Mouse (Mus musculus) lung, embryonic 16.5 days (tissue): Measurements from ENCODE around the gene Scd2. TPM values are rescaled to one million over a fixed set of nuclear protein-coding genes. Genes with fewer than 3 reads are reported as not detected.
"Not testable (repeated sequence)": the region's sequence is repeated elsewhere in the genome, so short reads cannot be mapped to it uniquely, and the experiment has no call there.

Experiments
- ATAC-seq: fragments of 200-750 bp; cut with Nextera tagmentation; 2 replicates; pipeline ENCODE4 v1.8.0; 2017; ENCODE audit warnings: low read depth, mild to moderate bottlenecking, moderate library complexity
- H3K27ac ChIP-seq: fragments of 300-500 bp; sonication (generic); 2 replicates; pipeline ENCODE4 v1.5.1; 2014; ENCODE audit warnings: mild to moderate bottlenecking, control low read depth, low read length
- H3K27me3 ChIP-seq: fragments of 300-500 bp; sonication (generic); 2 replicates; pipeline ENCODE4 v1.6.1; 2014; ENCODE audit warnings: low read depth, low read length, mixed read lengths; ENCODE audit not compliant: control insufficient read depth, insufficient read depth
- H3K36me3 ChIP-seq: fragments of 300-500 bp; sonication (generic); 2 replicates; pipeline ENCODE4 v1.6.1; 2014; ENCODE audit warnings: low read length; ENCODE audit not compliant: control insufficient read depth, insufficient read depth
- H3K4me1 ChIP-seq: fragments of 300-500 bp; sonication (generic); replicated peaks from 2 replicates; pipeline ENCODE4 v1.6.1; 2014; ENCODE audit warnings: low read length, mixed read lengths; ENCODE audit not compliant: control insufficient read depth, insufficient read depth
- H3K4me2 ChIP-seq: fragments of 300-500 bp; sonication (generic); 2 replicates; pipeline ENCODE4 v1.6.1; 2014; ENCODE audit warnings: low read depth, low read length, control low read depth
- H3K4me3 ChIP-seq: fragments of 300-500 bp; sonication (generic); 2 replicates; pipeline ENCODE4 v1.5.1; 2014; ENCODE audit warnings: mild to moderate bottlenecking, low read length, control low read depth
- H3K9ac ChIP-seq: fragments of 300-500 bp; sonication (generic); 2 replicates; pipeline ENCODE4 v1.6.1; 2014; ENCODE audit warnings: low read length, control low read depth
- H3K9me3 ChIP-seq: fragments of 300-500 bp; sonication (generic); 2 replicates; pipeline ENCODE4 v1.6.1; 2016; ENCODE audit warnings: low read length; ENCODE audit not compliant: control insufficient read depth
- WGBS: fragments of 180-500 bp; shearing (Covaris S2); extraction: QIAGEN DNeasy Blood & Tissue Kit; methylation state at CpG from one replicate; pipeline ENCODE4 v1.1.7; 2014; 5-methylcytosine and 5-hydroxymethylcytosine counted together
- polyA plus RNA-seq: library from polyadenylated mRNA; unstranded; fragments of >200 nt; fragmentation: Nextera tagmentation; extraction: Ambion mirVana; gene quantifications from 2 replicates; pipeline ENCODE4 v1.2.1, GENCODE M21; 2015

The Scd2 gene
- polyA plus RNA-seq, 1 experiment from 2014 or later = 232 TPM

- WGBS = 82% methylated on average over 2 of the region's 2 CpGs
- no peak for ATAC-seq
Observed at GRCm38 (mm10) chr19:44321631-44322030, 28.2 kb downstream of the Scd2 start.

DNA sequence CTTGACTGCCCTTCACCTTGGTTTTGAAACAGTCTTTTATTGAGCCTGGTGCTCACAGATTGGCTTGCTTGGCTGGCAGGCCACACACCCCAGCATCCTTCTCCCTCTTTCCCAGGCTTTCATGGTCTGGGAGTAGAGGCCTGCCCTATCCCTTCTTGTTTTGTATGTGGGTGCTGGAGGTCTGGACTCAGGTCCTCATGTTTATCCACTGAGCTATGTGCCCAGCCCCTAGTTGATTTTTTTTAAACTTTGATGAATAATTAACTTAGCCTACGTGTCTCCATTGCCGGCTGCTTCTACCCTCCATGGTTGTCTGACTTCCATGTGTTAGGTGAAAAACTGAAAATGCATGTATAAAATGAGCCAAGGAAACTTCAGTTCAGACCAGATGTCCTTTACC, 36.1 kb downstream of the Scd2 start:
- no peak overlapping the region for H3K27ac ChIP-seq
- 70% methylated on average over 2 of the region's 2 CpGs for WGBS
- H3K4me3 ChIP-seq = no peak overlapping the region
- no peaks in the 10 kb centered on the region for H3K4me1 ChIP-seq
- no peaks in the 10 kb centered on the region for H3K9me3 ChIP-seq
- no peak for ATAC-seq
- no peaks in the 10 kb centered on the region for H3K27me3 ChIP-seq
- H3K4me2 ChIP-seq = no peak overlapping the region
- H3K9ac ChIP-seq = no peak overlapping the region
- H3K36me3 ChIP-seq = no peaks in the 10 kb centered on the region

More at GRCm38 (mm10) chr19:44321631-44322030, 28.2 kb downstream of the Scd2 start:
- no peak overlapping the region for H3K4me2 ChIP-seq
- no peaks in the 10 kb centered on the region for H3K36me3 ChIP-seq
- H3K9me3 ChIP-seq = peaks cover 4% of the 10 kb centered on the region; the same call in 1 of the 2 replicates
- no peaks in the 10 kb centered on the region for H3K27me3 ChIP-seq
- no peak overlapping the region for H3K4me3 ChIP-seq
- H3K9ac ChIP-seq = no peak overlapping the region
- H3K27ac ChIP-seq = no peak overlapping the region
- no peaks in the 10 kb centered on the region for H3K4me1 ChIP-seq

DNA sequence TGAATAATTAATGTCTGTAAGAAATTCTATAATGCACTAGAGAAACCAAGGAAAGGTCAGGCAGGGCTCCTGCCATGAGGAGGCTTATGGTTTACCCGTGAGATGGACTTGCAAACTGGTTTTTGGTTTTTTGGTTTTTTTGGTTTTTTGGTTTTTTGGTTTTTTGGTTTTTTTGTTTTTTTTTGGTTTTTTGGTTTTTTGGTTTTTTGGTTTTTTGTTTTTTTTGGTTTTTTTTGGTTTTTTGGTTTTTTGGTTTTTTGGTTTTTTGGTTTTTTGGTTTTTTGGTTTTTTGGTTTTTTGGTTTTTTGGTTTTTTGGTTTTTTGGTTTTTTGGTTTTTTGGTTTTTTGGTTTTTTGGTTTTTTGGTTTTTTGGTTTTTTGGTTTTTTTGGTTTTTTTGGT, 37.7 kb downstream of the Scd2 start:
- not testable (repeated sequence) for H3K4me1 ChIP-seq, ATAC-seq, H3K4me2 ChIP-seq, H3K9me3 ChIP-seq, H3K27me3 ChIP-seq, H3K27ac ChIP-seq, H3K4me3 ChIP-seq, H3K36me3 ChIP-seq, H3K9ac ChIP-seq
- WGBS = 79% methylated on average over 1 of the region's 1 CpGs

- Histone ChIP-seq H3K27ac (no peak overlapping the region), H3K9me3 (no peaks in the 10 kb centered on the region), H3K4me3 (no peak overlapping the region), H3K4me1 (no peaks in the 10 kb centered on the region), H3K27me3 (no peaks in the 10 kb centered on the region), H3K36me3 (no peaks in the 10 kb centered on the region), H3K4me2 (no peak overlapping the region), H3K9ac (no peak overlapping the region)
- 67% methylated on average over 5 of the region's 5 CpGs for WGBS
- no peak for ATAC-seq
Observed at GRCm38 (mm10) chr19:44331911-44332310, 38.4 kb downstream of the Scd2 start.

DNA sequence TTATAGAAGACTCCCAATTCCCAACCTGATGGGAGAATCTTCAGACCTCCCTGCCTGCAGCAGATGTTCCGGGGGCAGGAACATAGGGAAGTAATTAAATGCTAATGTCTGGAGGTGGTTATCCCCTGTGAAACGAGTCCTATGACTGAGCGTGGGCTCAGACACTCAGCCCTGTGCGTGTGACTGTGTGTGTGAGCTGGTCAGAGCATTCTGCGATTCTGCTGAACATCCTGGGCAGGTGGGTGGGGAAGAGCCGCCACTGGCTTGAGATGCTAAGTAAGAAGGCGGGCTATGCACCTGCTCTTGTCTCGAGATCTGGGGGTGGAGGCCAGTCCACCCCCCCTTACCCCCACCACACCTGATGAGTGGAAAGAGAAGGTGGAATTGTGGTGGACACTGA, 38.9 kb downstream of the Scd2 start:
- no peak overlapping the region for H3K4me3 ChIP-seq
- H3K9ac ChIP-seq = no peak overlapping the region
- WGBS = 69% methylated on average over 8 of the region's 8 CpGs
- H3K27me3 ChIP-seq = no peaks in the 10 kb centered on the region
- no peaks in the 10 kb centered on the region for H3K4me1 ChIP-seq
- no peaks in the 10 kb centered on the region for H3K9me3 ChIP-seq
- H3K27ac ChIP-seq = no peak overlapping the region
- H3K36me3 ChIP-seq = no peaks in the 10 kb centered on the region
- no peak for ATAC-seq
- no peak overlapping the region for H3K4me2 ChIP-seq

- H3K4me1 ChIP-seq = no peaks in the 10 kb centered on the region
- no peak within 1 kb of the TSS for H3K27ac ChIP-seq
- H3K36me3 ChIP-seq = no peaks in the 10 kb centered on the region
- H3K9me3 ChIP-seq = no peaks in the 10 kb centered on the region
- no peaks in the 10 kb centered on the region for H3K27me3 ChIP-seq
- WGBS = 77% methylated on average over 10 of the region's 10 CpGs
- no peak within 1 kb of the TSS for H3K4me2 ChIP-seq
- no peak within 1 kb of the TSS for H3K9ac ChIP-seq
- H3K4me3 ChIP-seq = no peak within 1 kb of the TSS
- ATAC-seq = no peak
Observed at GRCm38 (mm10) chr19:44332833-44333623, 39.6 kb downstream of the Scd2 start, which contains the start of gene Scd4. Gene Scd4 (plus strand): TSS chr19:44333092.

DNA sequence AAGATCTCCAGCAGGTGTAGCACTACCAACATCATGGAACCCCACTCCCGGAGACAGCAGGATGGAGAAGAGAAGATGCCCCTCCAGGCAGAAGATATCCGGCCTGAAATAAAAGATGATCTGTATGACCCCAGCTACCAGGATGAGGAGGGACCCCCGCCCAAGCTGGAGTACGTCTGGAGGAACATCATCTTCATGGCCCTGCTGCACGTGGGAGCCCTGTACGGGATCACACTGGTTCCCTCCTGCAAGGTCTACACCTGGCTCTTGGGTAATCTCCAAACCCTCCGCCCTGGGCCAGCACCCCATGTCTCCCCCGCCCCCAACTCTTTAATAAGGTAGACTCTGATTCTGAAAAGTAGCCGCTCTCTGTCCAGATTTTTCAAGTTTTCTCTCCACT, 40.5 kb downstream of the Scd2 start:
- Histone ChIP-seq H3K27ac (no peak overlapping the region), H3K27me3 (no peaks in the 10 kb centered on the region), H3K9me3 (no peaks in the 10 kb centered on the region), H3K36me3 (no peaks in the 10 kb centered on the region), H3K4me1 (no peaks in the 10 kb centered on the region), H3K4me3 (no peak overlapping the region), H3K4me2 (no peak overlapping the region), H3K9ac (no peak overlapping the region)
- ATAC-seq = no peak
- WGBS = 83% methylated on average over 9 of the region's 9 CpGs

DNA sequence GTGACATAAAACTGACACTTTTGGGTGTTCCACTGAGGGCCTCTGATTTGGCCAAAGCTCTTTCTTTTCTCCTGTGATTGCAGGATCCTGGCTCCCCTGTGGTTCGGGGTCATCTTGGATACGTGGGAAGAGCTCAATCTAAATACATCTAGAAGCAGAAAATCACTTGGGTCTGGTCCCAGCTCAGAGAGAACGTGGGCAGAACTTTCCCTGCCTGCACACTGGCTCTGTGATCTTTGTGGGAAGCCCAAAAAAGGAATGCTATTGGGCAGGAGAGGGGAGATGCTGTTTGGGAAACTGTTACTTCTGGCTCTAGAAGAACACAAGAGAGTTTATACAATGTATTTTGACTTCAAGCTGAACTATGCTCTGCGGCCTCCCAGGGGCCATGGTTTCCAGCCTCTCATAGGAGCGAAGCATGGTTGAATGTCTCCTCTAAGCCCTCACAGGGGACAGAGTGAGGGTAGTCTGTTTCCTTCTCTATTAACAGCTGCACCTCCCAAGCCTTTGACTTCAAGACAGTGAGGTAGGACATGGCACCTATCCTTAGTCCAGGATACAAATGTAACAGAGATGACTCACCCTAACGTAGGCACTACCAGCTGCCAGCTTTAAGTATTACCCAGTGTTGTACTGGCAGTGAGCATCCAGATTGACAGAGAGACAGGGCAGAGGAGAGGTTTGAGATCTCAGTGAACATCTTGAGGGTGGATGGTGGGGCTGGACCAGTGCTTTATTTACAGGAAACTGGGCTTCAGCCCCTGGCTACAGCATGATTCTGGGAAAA, 42.6 kb downstream of the Scd2 start:
- Histone ChIP-seq H3K36me3 (no peaks in the 10 kb centered on the region), H3K9me3 (no peaks in the 10 kb centered on the region), H3K4me2 (no peak overlapping the region), H3K27me3 (no peaks in the 10 kb centered on the region), H3K9ac (no peak overlapping the region), H3K4me1 (no peaks in the 10 kb centered on the region), H3K27ac (no peak overlapping the region), H3K4me3 (no peak overlapping the region)
- no peak for ATAC-seq
- 79% methylated on average over 6 of the region's 6 CpGs for WGBS

DNA sequence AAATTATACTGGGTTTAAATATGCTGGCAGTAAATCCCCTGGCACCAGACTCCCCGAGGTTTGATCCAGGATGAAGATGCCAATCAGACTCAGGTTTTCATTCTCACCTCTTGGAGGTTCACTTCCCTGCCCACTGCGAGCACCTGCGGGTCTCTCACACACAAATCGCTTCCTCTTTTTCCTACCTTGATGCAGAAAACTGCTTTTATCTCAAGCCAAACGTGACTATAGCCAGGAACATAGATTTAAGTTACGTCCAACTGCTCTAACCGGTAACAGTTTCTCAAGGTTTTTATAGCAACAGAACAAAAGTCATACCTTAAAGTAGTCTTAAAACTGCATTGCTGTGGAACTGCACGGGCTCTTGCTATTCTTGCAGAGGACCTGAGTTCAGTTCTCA, 56.2 kb downstream of the Scd2 start:
- Histone ChIP-seq H3K36me3 (no peaks in the 10 kb centered on the region), H3K9ac (no peak overlapping the region), H3K4me1 (no peaks in the 10 kb centered on the region), H3K4me3 (no peak overlapping the region), H3K4me2 (no peak overlapping the region), H3K9me3 (0 out of 2 replicates have a peak, but pooled peaks cover 3% of the 10 kb centered on the region), H3K27me3 (no peaks in the 10 kb centered on the region), H3K27ac (no peak overlapping the region)
- ATAC-seq = no peak
- WGBS = 84% methylated on average over 8 of the region's 8 CpGs
